Mouse (Mus musculus) MEL (cell line): ENCODE results near the gene Dop1b. TPM values are rescaled to one million over a fixed set of nuclear protein-coding genes. Genes with fewer than 3 reads are reported as not detected.
A peak's percentile ranks its signal among the peaks of the same experiment; 100 is the strongest.
"Not testable (repeated sequence)": the region's sequence is repeated elsewhere in the genome, so short reads cannot be mapped to it uniquely, and the experiment has no call there.

ENCODE experiments used
- DNase-seq: peaks from one replicate; pipeline ENCODE4 v3.0.0; 2011; ENCODE audit warnings: low read depth, low spot score
- H3K27ac ChIP-seq: 2 replicates; pipeline ENCODE4 v1.5.1; 2012; ENCODE audit warnings: low read depth, mild to moderate bottlenecking, control low read depth, low read length, moderate library complexity; ENCODE audit not compliant: control insufficient read depth
- H3K27me3 ChIP-seq, 2 experiments: fragments of 150-350 bp in 1 of 2; sonication (generic) in 1 of 2; 2 replicates each; pipeline ENCODE4 v1.6.1; 2012; ENCODE audit warnings: low read length in 2 of 2, mild to moderate bottlenecking in 2 of 2, improper control_type of control experiment in 1 of 2, moderate library complexity in 1 of 2; ENCODE audit not compliant: insufficient read depth in 2 of 2, control insufficient read depth in 1 of 2
- H3K36me3 ChIP-seq, 2 experiments: 2 replicates each; pipeline ENCODE4 v1.6.1; 2012 to 2014; ENCODE audit warnings: low read length in 2 of 2, improper control_type of control experiment in 1 of 2, inconsistent platforms in 1 of 2, mild to moderate bottlenecking in 1 of 2; ENCODE audit not compliant: insufficient read depth in 2 of 2, control insufficient read depth in 1 of 2
- H3K4me1 ChIP-seq, 2 experiments: fragments of 150-350 bp in 1 of 2; sonication (generic) in 1 of 2; 2 replicates each; pipeline ENCODE4 v1.6.1; 2012; ENCODE audit warnings: low read length in 2 of 2, improper control_type of control experiment in 1 of 2, mild to moderate bottlenecking in 1 of 2; ENCODE audit not compliant: insufficient read depth in 2 of 2, control insufficient read depth in 1 of 2
- H3K4me3 ChIP-seq, 2 experiments: fragments of 150-350 bp in 1 of 2; sonication (generic) in 1 of 2; 2 replicates each; pipeline ENCODE4 v1.5.1; 2012; ENCODE audit warnings: low read depth in 2 of 2, low read length in 2 of 2, mild to moderate bottlenecking in 2 of 2, moderate library complexity in 2 of 2, control low read depth in 1 of 2, improper control_type of control experiment in 1 of 2; ENCODE audit not compliant: control insufficient read depth in 1 of 2, insufficient read depth in 1 of 2
- H3K79me2 ChIP-seq: 2 replicates; pipeline ENCODE4 v1.6.1; 2012; ENCODE audit warnings: mild to moderate bottlenecking, low read length, moderate library complexity; ENCODE audit not compliant: control insufficient read depth, poor library complexity, insufficient read depth
- H3K9ac ChIP-seq: 2 replicates; pipeline ENCODE4 v1.6.1; 2012; ENCODE audit warnings: low read depth, mild to moderate bottlenecking, control low read depth, low read length, moderate library complexity; ENCODE audit not compliant: control insufficient read depth, poor library complexity, severe bottlenecking
- H3K9me3 ChIP-seq: fragments of 150-350 bp; sonication (generic); replicated peaks from 2 replicates; pipeline ENCODE4 v1.6.1; 2012; ENCODE audit warnings: mild to moderate bottlenecking, low read length, improper control_type of control experiment, moderate library complexity; ENCODE audit not compliant: insufficient read depth
- CHD1 ChIP-seq: IDR thresholded peaks from 2 replicates; pipeline ENCODE4 v1.6.1; 2012; ENCODE audit warnings: low read depth, mild to moderate bottlenecking, inconsistent platforms, low read length, improper control_type of control experiment
- CHD2 ChIP-seq: IDR thresholded peaks from 2 replicates; pipeline ENCODE4 v1.6.1; 2011; ENCODE audit warnings: low read length, improper control_type of control experiment
- E2F4 ChIP-seq: IDR thresholded peaks from 2 replicates; pipeline ENCODE4 v1.6.1; 2011; ENCODE audit warnings: low read depth, low read length, improper control_type of control experiment, borderline replicate concordance
- EP300 ChIP-seq, 2 experiments: IDR thresholded peaks; 2 replicates each; pipeline ENCODE4 v1.6.1; 2011; ENCODE audit warnings: improper control_type of control experiment in 2 of 2, low read length in 2 of 2, low read depth in 1 of 2, mild to moderate bottlenecking in 1 of 2
- GATA1 ChIP-seq: IDR thresholded peaks from 2 replicates; pipeline ENCODE4 v1.6.1; 2011; ENCODE audit warnings: low read depth, low read length, improper control_type of control experiment
- HCFC1 ChIP-seq: IDR thresholded peaks from 2 replicates; pipeline ENCODE4 v1.6.1; 2012; ENCODE audit warnings: low read depth, mild to moderate bottlenecking, inconsistent platforms, low read length, improper control_type of control experiment, moderate library complexity
- JUND ChIP-seq: IDR thresholded peaks from 2 replicates; pipeline ENCODE4 v1.6.1; 2011; ENCODE audit warnings: low read depth, mild to moderate bottlenecking, improper control_type of control experiment, low read length
- KAT2A ChIP-seq: conservative IDR thresholded peaks from 2 replicates; pipeline ENCODE4 v1.6.1; 2012; ENCODE audit warnings: low read depth, low read length, improper control_type of control experiment, inconsistent platforms
- MAX ChIP-seq: IDR thresholded peaks from 2 replicates; pipeline ENCODE4 v1.6.1; 2011; ENCODE audit warnings: low read length, improper control_type of control experiment
- POLR2AphosphoS2 ChIP-seq: IDR thresholded peaks from 2 replicates; pipeline ENCODE4 v1.6.1; 2011; ENCODE audit warnings: low read length, improper control_type of control experiment
- TAL1 ChIP-seq: IDR thresholded peaks from 2 replicates; pipeline ENCODE4 v1.6.1; 2012; ENCODE audit warnings: mild to moderate bottlenecking, inconsistent platforms, low read length, moderate library complexity, mixed read lengths
- UBTF ChIP-seq: IDR thresholded peaks from 2 replicates; pipeline ENCODE4 v1.6.1; 2012; ENCODE audit warnings: low read depth, mild to moderate bottlenecking, inconsistent platforms, low read length, improper control_type of control experiment, moderate library complexity, borderline replicate concordance; ENCODE audit not compliant: insufficient read depth
- USF2 ChIP-seq, 2 experiments: IDR thresholded peaks; 2 replicates each; pipeline ENCODE4 v1.6.1; 2011 to 2012; ENCODE audit warnings: improper control_type of control experiment in 2 of 2, low read length in 2 of 2, borderline replicate concordance in 1 of 2, inconsistent platforms in 1 of 2, low read depth in 1 of 2, mild to moderate bottlenecking in 1 of 2; ENCODE audit not compliant: insufficient read depth in 1 of 2
- ZNF384 ChIP-seq: IDR thresholded peaks from 2 replicates; pipeline ENCODE4 v1.6.1; 2012; ENCODE audit warnings: low read depth, mild to moderate bottlenecking, inconsistent platforms, low read length, improper control_type of control experiment
- polyA plus RNA-seq, 2 experiments: library from polyadenylated mRNA; stranded (reverse) in 1 of 2; unstranded in 1 of 2; fragments of >175 nt in 1 of 2; fragments of >200 nt in 1 of 2; gene quantifications; 2 replicates each; pipeline versions ENCODE4 v1.2.1 to v1.2.4; 2012; ENCODE audit warnings: low replicate concordance in 2 of 2, low read depth in 1 of 2; ENCODE audit not compliant: insufficient read length in 2 of 2, insufficient read depth in 1 of 2, missing spikeins in 1 of 2
- total RNA-seq: library from RNA; depleted of rRNA; stranded (reverse); fragments of 300-350 nt; gene quantifications from 2 replicates; pipeline ENCODE4 v1.2.3, GENCODE M21; 2012

The Dop1b gene
- total and polyA plus RNA-seq, 3 experiments = 5.8 to 11.3 TPM; not detected in 1

GRCm38 (mm10) chr16:93711411-93712188, at the start of gene Dop1b (continued):
- TF ChIP-seq JUND (no peak), HCFC1 (no peak), ZNF384 (0 out of 2 replicates have a peak, but pooled peaks have one; percentile 4), TAL1 (no peak), GATA1 (no peak)

- no peaks in the 10 kb centered on the region for H3K4me1 ChIP-seq
- peaks cover 0 to 2% of the 10 kb centered on the region in 2 experiments; a peak in 2 of 4 replicates for H3K27me3 ChIP-seq
- H3K27ac ChIP-seq = no peak overlapping the region
- H3K36me3 ChIP-seq = no peaks in the 10 kb centered on the region
- H3K4me3 ChIP-seq = no peak overlapping the region
- TF ChIP-seq KAT2A (no peak), E2F4 (no peak), EP300 (IDR thresholded peaks at IDR 0.05; ENCODE audit: low read depth in 1 of 2, low read length in 2 of 2) (no peak), CHD2 (no peak), USF2 (IDR thresholded peaks at IDR 0.05; ENCODE audit: borderline replicate concordance in 1 of 2, insufficient read depth in 1 of 2, low read depth in 1 of 2, low read length in 2 of 2) (no peak), POLR2AphosphoS2 (no peak), MAX (no peak)
- no peak for DNase-seq
- H3K79me2 ChIP-seq = no peaks in the 10 kb centered on the region
- H3K9ac ChIP-seq = no peak overlapping the region
- H3K9me3 ChIP-seq = no peaks in the 10 kb centered on the region
Observed at GRCm38 (mm10) chr16:93667976-93668375, 43.7 kb upstream of the Dop1b start.

- TF ChIP-seq UBTF (no peak), USF2 (IDR thresholded peaks at IDR 0.05; ENCODE audit: borderline replicate concordance in 1 of 2, insufficient read depth in 1 of 2, low read depth in 1 of 2, low read length in 2 of 2) (no peak), GATA1 (no peak), CHD1 (no peak), CHD2 (no peak)
- Histone ChIP-seq H3K9me3 (no peaks in the 10 kb centered on the region), H3K4me1 (no peaks in the 10 kb centered on the region), H3K9ac (no peak overlapping the region), H3K4me3 (no peak overlapping the region), H3K27ac (no peak overlapping the region), H3K27me3 (no peaks in the 10 kb centered on the region; a peak in 1 of 4 replicates), H3K36me3 (no peaks in the 10 kb centered on the region), H3K79me2 (no peaks in the 10 kb centered on the region)
- DNase-seq = no peak
Observed at GRCm38 (mm10) chr16:93669521-93669920, 42.2 kb upstream of the Dop1b start.

GRCm38 (mm10) chr16:93670466-93670865, 41.2 kb upstream of the Dop1b start:
- not testable (repeated sequence) for H3K4me3 ChIP-seq, H3K36me3 ChIP-seq, H3K27ac ChIP-seq, H3K9me3 ChIP-seq, H3K27me3 ChIP-seq, H3K79me2 ChIP-seq, DNase-seq, H3K9ac ChIP-seq, H3K4me1 ChIP-seq
